Mouse (Mus musculus): ENCODE measurements at regions not wholly inside any gene's neighbourhood (a gene's known extent, or its start where the extent isn't known, plus 50 kb on each side); places are given as distances from the start of the nearest gene placed in this dataset.

DNA sequence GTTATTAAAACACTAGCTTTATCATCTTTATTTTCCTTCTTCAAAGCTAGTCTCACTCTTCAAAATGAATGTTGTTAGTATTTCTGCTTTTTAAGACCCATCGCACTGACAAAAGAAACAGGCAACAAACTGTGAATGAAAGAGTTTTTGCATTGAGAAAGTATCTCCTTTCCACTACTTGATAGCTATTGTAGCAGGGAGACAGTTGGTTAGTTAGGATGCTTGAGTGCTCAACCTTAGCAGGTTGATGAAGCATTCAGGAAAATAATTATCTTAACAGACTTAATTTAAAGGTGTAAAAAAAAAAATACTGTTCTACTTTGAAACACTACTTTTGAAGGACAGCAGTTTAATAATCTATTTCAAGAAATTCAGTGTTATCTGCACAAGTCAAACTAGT, 305.9 kb downstream of the Fgf10 start:
- Histone ChIP-seq H3K27ac (ENCODE audit: low read length) (no peak overlapping the region), H3K36me3 (ENCODE audit: control insufficient read depth, insufficient read depth, low read length) (no peaks in the 10 kb centered on the region), H3K4me1 (ENCODE audit: control insufficient read depth, insufficient read depth, low read length) (no peaks in the 10 kb centered on the region), H3K4me3 (ENCODE audit: low read length) (no peak overlapping the region), H3K9me3 (ENCODE audit: control insufficient read depth, low read length) (no peaks in the 10 kb centered on the region), H3K4me2 (ENCODE audit: low read depth, low read length) (no peak overlapping the region), H3K9ac (ENCODE audit: low read depth, low read length) (no peak overlapping the region), H3K27me3 (replicated peaks; ENCODE audit: control insufficient read depth, insufficient read depth, low read length) (no peaks in the 10 kb centered on the region)
- ATAC-seq = no peak
- WGBS = 76% methylated on average over 1 of the region's 1 CpGs

GRCm38 (mm10) chr13:118979505-118979904, 309.9 kb downstream of the Fgf10 start:
- Histone ChIP-seq H3K4me2 (ENCODE audit: low read depth, low read length) (no peak overlapping the region), H3K27me3 (replicated peaks; ENCODE audit: control insufficient read depth, insufficient read depth, low read length) (no peaks in the 10 kb centered on the region), H3K9ac (ENCODE audit: low read depth, low read length) (no peak overlapping the region), H3K9me3 (ENCODE audit: control insufficient read depth, low read length) (no peaks in the 10 kb centered on the region), H3K27ac (ENCODE audit: low read length) (no peak overlapping the region), H3K4me1 (ENCODE audit: control insufficient read depth, insufficient read depth, low read length) (no peaks in the 10 kb centered on the region), H3K36me3 (ENCODE audit: control insufficient read depth, insufficient read depth, low read length) (no peaks in the 10 kb centered on the region), H3K4me3 (ENCODE audit: low read length) (no peak overlapping the region)
- WGBS = 45% methylated on average over 5 of the region's 5 CpGs
- ATAC-seq = peak; percentile 86

GRCm38 (mm10) chr13:118981196-118981810, 311.7 kb downstream of the Fgf10 start:
- H3K36me3 ChIP-seq (ENCODE audit: control insufficient read depth, insufficient read depth, low read length) = no peaks in the 10 kb centered on the region
- H3K9ac ChIP-seq (ENCODE audit: low read depth, low read length) = no peak overlapping the region
- H3K4me1 ChIP-seq (ENCODE audit: control insufficient read depth, insufficient read depth, low read length) = no peaks in the 10 kb centered on the region
- H3K4me2 ChIP-seq (ENCODE audit: low read depth, low read length) = no peak overlapping the region
- 85% methylated on average over 10 of the region's 10 CpGs for WGBS
- H3K4me3 ChIP-seq (ENCODE audit: low read length) = no peak overlapping the region
- no peaks in the 10 kb centered on the region for H3K27me3 ChIP-seq (replicated peaks; ENCODE audit: control insufficient read depth, insufficient read depth, low read length)
- H3K9me3 ChIP-seq (ENCODE audit: control insufficient read depth, low read length) = no peaks in the 10 kb centered on the region
- H3K27ac ChIP-seq (ENCODE audit: low read length) = no peak overlapping the region
- ATAC-seq = no peak

GRCm38 (mm10) chr13:118985285-118985684, 315.7 kb downstream of the Fgf10 start:
- WGBS = 49% methylated on average over 1 of the region's 1 CpGs
- no peak overlapping the region for H3K4me2 ChIP-seq (ENCODE audit: low read depth, low read length)
- H3K4me3 ChIP-seq (ENCODE audit: low read length) = no peak overlapping the region
- H3K9me3 ChIP-seq (ENCODE audit: control insufficient read depth, low read length) = no peaks in the 10 kb centered on the region
- H3K36me3 ChIP-seq (ENCODE audit: control insufficient read depth, insufficient read depth, low read length) = no peaks in the 10 kb centered on the region
- no peak overlapping the region for H3K9ac ChIP-seq (ENCODE audit: low read depth, low read length)
- H3K27ac ChIP-seq (ENCODE audit: low read length) = no peak overlapping the region
- no peaks in the 10 kb centered on the region for H3K27me3 ChIP-seq (replicated peaks; ENCODE audit: control insufficient read depth, insufficient read depth, low read length)
- ATAC-seq = no peak
- no peaks in the 10 kb centered on the region for H3K4me1 ChIP-seq (ENCODE audit: control insufficient read depth, insufficient read depth, low read length)

GRCm38 (mm10) chr13:119025305-119025975, 355.8 kb downstream of the Fgf10 start:
- Histone ChIP-seq H3K27me3 (replicated peaks; ENCODE audit: control insufficient read depth, insufficient read depth, low read length) (no peaks in the 10 kb centered on the region), H3K4me3 (ENCODE audit: low read length) (no peak overlapping the region), H3K9ac (ENCODE audit: low read depth, low read length) (no peak overlapping the region), H3K36me3 (ENCODE audit: control insufficient read depth, insufficient read depth, low read length) (no peaks in the 10 kb centered on the region), H3K27ac (ENCODE audit: low read length) (no peak overlapping the region), H3K4me2 (ENCODE audit: low read depth, low read length) (no peak overlapping the region), H3K9me3 (ENCODE audit: control insufficient read depth, low read length) (no peaks in the 10 kb centered on the region), H3K4me1 (ENCODE audit: control insufficient read depth, insufficient read depth, low read length) (no peaks in the 10 kb centered on the region)
- WGBS = 77% methylated on average over 6 of the region's 6 CpGs
- ATAC-seq = no peak

- no peak overlapping the region for H3K27ac ChIP-seq (ENCODE audit: low read length)
- no peaks in the 10 kb centered on the region for H3K27me3 ChIP-seq (replicated peaks; ENCODE audit: control insufficient read depth, insufficient read depth, low read length)
- no peak for ATAC-seq
- WGBS = 89% methylated on average over 1 of the region's 1 CpGs
- no peak overlapping the region for H3K9ac ChIP-seq (ENCODE audit: low read depth, low read length)
- no peaks in the 10 kb centered on the region for H3K9me3 ChIP-seq (ENCODE audit: control insufficient read depth, low read length)
- H3K4me1 ChIP-seq (ENCODE audit: control insufficient read depth, insufficient read depth, low read length) = no peaks in the 10 kb centered on the region
- no peak overlapping the region for H3K4me2 ChIP-seq (ENCODE audit: low read depth, low read length)
- H3K4me3 ChIP-seq (ENCODE audit: low read length) = no peak overlapping the region
- no peaks in the 10 kb centered on the region for H3K36me3 ChIP-seq (ENCODE audit: control insufficient read depth, insufficient read depth, low read length)
Observed at GRCm38 (mm10) chr13:119039616-119040015, 370.0 kb downstream of the Fgf10 start.

- no peak overlapping the region for H3K4me3 ChIP-seq (ENCODE audit: low read length)
Observed at GRCm38 (mm10) chr13:119045112-119045511, 375.5 kb downstream of the Fgf10 start.

GRCm38 (mm10) chr13:119068745-119069580, 359.4 kb upstream of the Paip1 start:
- H3K27ac ChIP-seq (ENCODE audit: low read length) = no peak overlapping the region
- no peaks in the 10 kb centered on the region for H3K27me3 ChIP-seq (replicated peaks; ENCODE audit: control insufficient read depth, insufficient read depth, low read length)
- no peak overlapping the region for H3K4me2 ChIP-seq (ENCODE audit: low read depth, low read length)
- H3K4me1 ChIP-seq (ENCODE audit: control insufficient read depth, insufficient read depth, low read length) = no peaks in the 10 kb centered on the region
- H3K4me3 ChIP-seq (ENCODE audit: low read length) = no peak overlapping the region
- no peak overlapping the region for H3K9ac ChIP-seq (ENCODE audit: low read depth, low read length)
- WGBS = 72% methylated on average over 6 of the region's 6 CpGs
- H3K36me3 ChIP-seq (ENCODE audit: control insufficient read depth, insufficient read depth, low read length) = no peaks in the 10 kb centered on the region
- no peak for ATAC-seq
- no peaks in the 10 kb centered on the region for H3K9me3 ChIP-seq (ENCODE audit: control insufficient read depth, low read length)

More at GRCm38 (mm10) chr13:119045112-119045511, 375.5 kb downstream of the Fgf10 start:
- Histone ChIP-seq H3K9ac (ENCODE audit: low read depth, low read length) (no peak overlapping the region), H3K4me2 (ENCODE audit: low read depth, low read length) (no peak overlapping the region), H3K27ac (ENCODE audit: low read length) (no peak overlapping the region), H3K27me3 (replicated peaks; ENCODE audit: control insufficient read depth, insufficient read depth, low read length) (no peaks in the 10 kb centered on the region), H3K4me1 (ENCODE audit: control insufficient read depth, insufficient read depth, low read length) (no peaks in the 10 kb centered on the region), H3K36me3 (ENCODE audit: control insufficient read depth, insufficient read depth, low read length) (no peaks in the 10 kb centered on the region), H3K9me3 (ENCODE audit: control insufficient read depth, low read length) (no peaks in the 10 kb centered on the region)
- WGBS = 66% methylated on average over 1 of the region's 1 CpGs
- no peak for ATAC-seq

GRCm38 (mm10) chr13:119069581-119069936, 358.8 kb upstream of the Paip1 start:
- Histone ChIP-seq H3K4me3 (ENCODE audit: low read length) (no peak overlapping the region), H3K4me2 (ENCODE audit: low read depth, low read length) (no peak overlapping the region), H3K27ac (ENCODE audit: low read length) (no peak overlapping the region), H3K27me3 (replicated peaks; ENCODE audit: control insufficient read depth, insufficient read depth, low read length) (no peaks in the 10 kb centered on the region), H3K9me3 (ENCODE audit: control insufficient read depth, low read length) (no peaks in the 10 kb centered on the region), H3K36me3 (ENCODE audit: control insufficient read depth, insufficient read depth, low read length) (no peaks in the 10 kb centered on the region), H3K9ac (ENCODE audit: low read depth, low read length) (no peak overlapping the region), H3K4me1 (ENCODE audit: control insufficient read depth, insufficient read depth, low read length) (no peaks in the 10 kb centered on the region)
- WGBS = 75% methylated on average over 7 of the region's 7 CpGs
- no peak for ATAC-seq

Measured in intestine, embryonic 16.5 days (tissue).